Mouse (Mus musculus): ENCODE measurements at regions not wholly inside any gene's neighbourhood (a gene's known extent, or its start where the extent isn't known, plus 50 kb on each side); places are given as distances from the start of the nearest gene placed in this dataset.

DNA sequence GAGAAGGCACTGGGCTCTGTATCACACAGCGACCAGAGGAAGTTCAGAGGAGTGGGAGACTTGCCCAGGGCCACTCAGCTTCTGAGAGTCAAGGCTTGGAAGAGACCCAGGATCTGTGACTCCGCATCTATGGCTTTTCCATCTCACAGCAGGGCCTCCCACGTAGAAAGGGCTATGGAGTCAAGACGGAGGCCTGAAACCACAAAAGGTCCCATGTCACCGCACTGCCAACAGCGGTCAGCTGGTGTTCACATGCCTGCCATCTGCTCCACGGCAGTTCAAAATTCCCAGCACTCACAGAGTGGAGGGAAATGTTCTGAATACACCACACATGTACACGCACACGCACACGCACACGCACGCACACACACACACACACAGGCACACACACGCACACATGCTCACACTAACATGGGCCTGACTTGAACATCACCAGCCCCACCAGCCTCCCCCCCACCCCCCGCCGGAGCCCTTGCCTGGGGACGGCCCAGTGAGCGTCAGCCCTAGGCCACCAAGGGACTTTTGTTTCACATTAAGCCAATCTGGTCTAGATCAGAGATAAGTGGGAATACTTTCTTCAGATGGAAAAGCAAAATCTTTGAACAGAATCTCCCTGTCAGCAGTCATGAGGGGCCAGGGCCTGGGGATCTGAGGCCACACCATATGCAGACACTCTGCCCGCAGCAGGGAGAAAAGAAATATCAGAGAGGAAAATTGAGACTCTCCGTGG lies 212.6 kb downstream of the 3110018I06Rik start:
- H3K27ac ChIP-seq = no peak overlapping the region
- no peaks in the 10 kb centered on the region for H3K9me3 ChIP-seq (replicated peaks)
- no peak overlapping the region for H3K9ac ChIP-seq
- 91% methylated on average over 19 of the region's 19 CpGs for WGBS
- ATAC-seq = no peak
- H3K36me3 ChIP-seq (ENCODE audit: poor library complexity, severe bottlenecking) = no peaks in the 10 kb centered on the region
- no peak overlapping the region for H3K4me3 ChIP-seq
- no peak overlapping the region for H3K4me2 ChIP-seq
- no peaks in the 10 kb centered on the region for H3K4me1 ChIP-seq
- no peaks in the 10 kb centered on the region for H3K27me3 ChIP-seq

DNA sequence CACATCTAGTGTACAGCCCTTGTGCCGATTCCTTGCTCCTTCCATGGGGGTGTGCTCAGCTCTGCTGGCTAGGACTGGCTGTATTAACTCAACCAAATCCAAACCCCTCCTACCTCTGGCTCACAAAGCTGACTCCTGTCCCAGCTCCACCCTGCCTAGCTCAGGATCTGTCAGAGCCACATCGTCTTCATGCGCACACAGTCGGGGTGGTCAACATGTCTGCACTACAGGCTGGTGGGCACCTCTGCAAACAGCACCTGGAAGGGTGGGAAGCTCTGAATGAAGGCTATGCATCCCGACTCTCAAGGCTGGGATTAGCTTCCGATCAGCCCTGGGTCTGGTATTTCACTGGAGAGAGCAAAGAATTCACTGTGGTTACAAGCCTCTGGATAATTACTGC lies 220.4 kb downstream of the 3110018I06Rik start:
- no peak overlapping the region for H3K4me3 ChIP-seq
- WGBS = 89% methylated on average over 6 of the region's 6 CpGs
- no peak overlapping the region for H3K27ac ChIP-seq
- H3K4me1 ChIP-seq = 0 out of 2 replicates have a peak, but pooled peaks cover 5% of the 10 kb centered on the region
- H3K9me3 ChIP-seq (replicated peaks) = 0 out of 2 replicates have a peak, but pooled peaks cover 3% of the 10 kb centered on the region
- no peak for ATAC-seq
- no peaks in the 10 kb centered on the region for H3K36me3 ChIP-seq (ENCODE audit: poor library complexity, severe bottlenecking)
- no peak overlapping the region for H3K4me2 ChIP-seq
- no peaks in the 10 kb centered on the region for H3K27me3 ChIP-seq
- H3K9ac ChIP-seq = no peak overlapping the region

DNA sequence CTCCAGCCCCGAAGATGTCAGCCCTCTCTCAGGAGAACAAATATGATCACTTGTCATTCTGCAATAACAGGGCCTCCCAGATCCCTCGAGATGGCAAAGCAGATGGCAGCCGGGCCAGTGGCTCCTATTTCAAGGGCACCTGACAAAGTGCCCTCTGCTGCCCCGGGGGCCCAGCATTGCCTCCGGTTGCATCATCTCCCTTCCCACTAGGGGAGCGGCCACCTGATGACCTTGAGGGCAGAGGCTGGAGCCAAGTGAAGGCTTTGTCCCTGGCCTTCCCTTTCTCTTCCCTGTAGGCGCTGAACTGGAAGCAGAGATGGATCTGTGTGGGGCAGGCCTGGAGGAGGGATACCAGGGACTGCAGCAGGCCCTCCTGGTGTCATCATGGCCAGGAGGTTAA lies 222.6 kb downstream of the 3110018I06Rik start:
- WGBS = 76% methylated on average over 7 of the region's 7 CpGs

DNA sequence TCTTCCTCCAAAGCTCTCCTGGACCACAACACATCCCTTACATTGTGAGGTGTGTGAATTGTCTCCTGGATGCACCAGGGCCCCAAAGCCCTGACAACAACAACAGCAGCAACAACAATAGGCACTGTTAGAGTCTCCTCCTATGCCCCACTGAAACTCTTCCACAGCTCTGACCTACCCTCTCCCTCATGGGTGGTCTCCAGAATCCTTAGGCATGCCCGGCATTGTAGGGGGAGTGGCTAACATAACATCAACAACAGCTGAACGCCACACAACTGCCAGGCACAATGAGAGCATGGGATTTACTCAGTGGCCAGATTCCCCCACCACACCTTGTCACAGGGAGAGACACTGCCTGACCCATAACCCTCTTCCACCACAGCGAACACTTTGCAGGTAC lies 223.2 kb downstream of the 3110018I06Rik start:
- H3K9ac ChIP-seq = no peak overlapping the region
- no peaks in the 10 kb centered on the region for H3K27me3 ChIP-seq
- 0 out of 2 replicates have a peak, but pooled peaks cover 3% of the 10 kb centered on the region for H3K9me3 ChIP-seq (replicated peaks)
- H3K36me3 ChIP-seq (ENCODE audit: poor library complexity, severe bottlenecking) = no peaks in the 10 kb centered on the region
- H3K4me3 ChIP-seq = no peak overlapping the region
- 0 out of 2 replicates have a peak, but pooled peaks cover 5% of the 10 kb centered on the region for H3K4me1 ChIP-seq
- ATAC-seq = no peak
- 47% methylated on average over 3 of the region's 3 CpGs for WGBS
- H3K4me2 ChIP-seq = no peak overlapping the region
- no peak overlapping the region for H3K27ac ChIP-seq

More for the DNA sequence above, 222.6 kb downstream of the 3110018I06Rik start:
- no peaks in the 10 kb centered on the region for H3K27me3 ChIP-seq
- H3K4me1 ChIP-seq = 0 out of 2 replicates have a peak, but pooled peaks cover 5% of the 10 kb centered on the region
- H3K36me3 ChIP-seq (ENCODE audit: poor library complexity, severe bottlenecking) = no peaks in the 10 kb centered on the region
- H3K9me3 ChIP-seq (replicated peaks) = 0 out of 2 replicates have a peak, but pooled peaks cover 3% of the 10 kb centered on the region
- no peak overlapping the region for H3K4me3 ChIP-seq
- no peak overlapping the region for H3K4me2 ChIP-seq
- H3K9ac ChIP-seq = no peak overlapping the region
- no peak for ATAC-seq
- H3K27ac ChIP-seq = no peak overlapping the region

DNA sequence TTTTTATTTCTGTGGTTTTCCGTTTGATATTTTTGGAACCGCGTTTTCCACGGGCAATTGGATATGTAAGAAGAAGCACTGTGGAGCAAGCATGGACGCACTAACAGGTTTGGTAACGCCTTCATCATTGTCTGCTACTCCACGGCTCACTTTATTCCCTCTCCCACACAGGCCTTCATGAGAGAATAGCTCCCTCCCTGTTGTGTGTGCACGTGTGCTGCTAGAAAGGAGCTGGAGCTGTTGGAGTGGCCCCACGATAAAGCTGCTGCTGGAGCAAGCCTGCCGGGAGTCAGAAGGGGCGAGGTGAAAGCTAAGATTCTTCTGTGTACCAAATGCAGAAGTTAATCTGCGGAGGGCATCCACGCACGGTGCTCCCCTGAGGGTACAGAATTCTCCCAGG lies 224.8 kb downstream of the 3110018I06Rik start:
- ATAC-seq = no peak
- no peak overlapping the region for H3K4me3 ChIP-seq
- H3K9ac ChIP-seq = no peak overlapping the region
- H3K4me1 ChIP-seq = 0 out of 2 replicates have a peak, but pooled peaks cover 5% of the 10 kb centered on the region
- WGBS = 46% methylated on average over 14 of the region's 14 CpGs
- H3K27ac ChIP-seq = no peak overlapping the region
- no peaks in the 10 kb centered on the region for H3K9me3 ChIP-seq (replicated peaks)
- H3K36me3 ChIP-seq (ENCODE audit: poor library complexity, severe bottlenecking) = no peaks in the 10 kb centered on the region
- no peaks in the 10 kb centered on the region for H3K27me3 ChIP-seq
- no peak overlapping the region for H3K4me2 ChIP-seq

DNA sequence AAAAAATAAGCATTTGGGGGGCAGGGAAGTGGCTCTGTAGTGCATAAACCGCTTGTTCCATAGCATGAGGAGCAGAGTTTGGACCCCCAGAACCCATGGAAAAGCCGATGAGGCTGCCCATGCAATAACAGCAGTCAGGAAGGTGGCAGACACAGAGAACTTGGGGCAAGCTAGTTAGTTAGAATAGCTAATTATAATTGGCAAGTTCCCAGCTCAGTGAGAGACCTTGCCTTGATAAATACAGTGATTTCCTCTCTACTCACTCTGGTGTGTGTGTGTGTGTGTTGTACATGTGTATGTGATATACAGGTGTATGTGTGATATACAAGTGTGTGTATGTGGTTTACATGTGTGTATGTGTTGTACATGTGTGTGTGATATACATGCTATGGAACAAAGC lies 226.4 kb downstream of the 3110018I06Rik start:
- 0 out of 2 replicates have a peak, but pooled peaks cover 5% of the 10 kb centered on the region for H3K4me1 ChIP-seq

DNA sequence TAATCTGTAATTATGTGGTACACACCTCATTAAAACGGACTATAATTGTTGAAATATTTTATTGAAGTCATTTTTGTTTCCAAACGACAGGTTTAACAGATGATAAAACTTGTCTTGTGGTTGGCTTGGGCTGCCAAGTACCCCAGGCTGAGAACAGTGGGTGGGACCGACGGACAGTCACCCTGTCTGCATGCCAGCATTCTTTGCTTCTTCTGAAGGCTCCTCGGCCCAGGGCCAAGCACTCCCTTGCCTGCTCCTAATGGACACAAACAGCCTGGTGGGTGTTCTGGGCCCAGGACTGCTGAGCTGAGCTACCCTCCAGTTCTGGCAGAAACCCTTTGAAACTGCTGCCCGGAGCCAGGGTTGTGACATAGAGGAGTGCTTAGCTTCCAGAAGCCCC lies 227.4 kb downstream of the 3110018I06Rik start:
- H3K27ac ChIP-seq = no peak overlapping the region
- H3K4me2 ChIP-seq = no peak overlapping the region
- H3K4me3 ChIP-seq = no peak overlapping the region
- no peaks in the 10 kb centered on the region for H3K27me3 ChIP-seq
- 0 out of 2 replicates have a peak, but pooled peaks cover 5% of the 10 kb centered on the region for H3K4me1 ChIP-seq
- no peaks in the 10 kb centered on the region for H3K9me3 ChIP-seq (replicated peaks)
- ATAC-seq = no peak
- no peak overlapping the region for H3K9ac ChIP-seq
- WGBS = 64% methylated on average over 6 of the region's 6 CpGs
- H3K36me3 ChIP-seq (ENCODE audit: poor library complexity, severe bottlenecking) = no peaks in the 10 kb centered on the region

More for the DNA sequence above, 226.4 kb downstream of the 3110018I06Rik start:
- Histone ChIP-seq H3K27ac (no peak overlapping the region), H3K4me3 (no peak overlapping the region), H3K4me2 (no peak overlapping the region), H3K9ac (no peak overlapping the region), H3K9me3 (replicated peaks) (no peaks in the 10 kb centered on the region), H3K27me3 (no peaks in the 10 kb centered on the region), H3K36me3 (ENCODE audit: poor library complexity, severe bottlenecking) (no peaks in the 10 kb centered on the region)
- 75% methylated on average over 2 of the region's 2 CpGs for WGBS
- no peak for ATAC-seq

DNA sequence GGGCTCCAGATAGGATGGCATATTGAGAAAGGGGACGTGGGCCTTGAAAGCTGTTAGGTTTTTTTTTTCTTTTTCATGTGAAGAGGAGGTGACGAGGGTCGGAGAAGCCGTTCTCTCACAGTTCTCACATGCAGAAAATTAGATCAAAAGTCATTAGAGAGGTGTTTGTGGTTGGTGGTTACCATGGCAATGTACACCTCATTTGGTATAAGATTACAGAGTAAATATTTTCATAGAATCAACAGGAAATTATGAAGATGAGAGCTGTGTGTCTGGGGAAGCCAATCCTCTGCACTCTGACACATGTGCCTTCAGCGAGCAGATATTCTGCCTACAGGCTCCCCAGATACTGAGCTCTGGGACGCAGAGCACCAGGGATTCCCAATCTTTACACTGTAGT lies 232.5 kb downstream of the 3110018I06Rik start:
- Histone ChIP-seq H3K9me3 (replicated peaks) (no peaks in the 10 kb centered on the region), H3K36me3 (ENCODE audit: poor library complexity, severe bottlenecking) (no peaks in the 10 kb centered on the region), H3K27ac (no peak overlapping the region), H3K9ac (no peak overlapping the region), H3K4me3 (no peak overlapping the region), H3K4me2 (no peak overlapping the region), H3K4me1 (peaks cover 14% of the 10 kb centered on the region), H3K27me3 (no peaks in the 10 kb centered on the region)
- 80% methylated on average over 6 of the region's 6 CpGs for WGBS
- ATAC-seq = no peak

DNA sequence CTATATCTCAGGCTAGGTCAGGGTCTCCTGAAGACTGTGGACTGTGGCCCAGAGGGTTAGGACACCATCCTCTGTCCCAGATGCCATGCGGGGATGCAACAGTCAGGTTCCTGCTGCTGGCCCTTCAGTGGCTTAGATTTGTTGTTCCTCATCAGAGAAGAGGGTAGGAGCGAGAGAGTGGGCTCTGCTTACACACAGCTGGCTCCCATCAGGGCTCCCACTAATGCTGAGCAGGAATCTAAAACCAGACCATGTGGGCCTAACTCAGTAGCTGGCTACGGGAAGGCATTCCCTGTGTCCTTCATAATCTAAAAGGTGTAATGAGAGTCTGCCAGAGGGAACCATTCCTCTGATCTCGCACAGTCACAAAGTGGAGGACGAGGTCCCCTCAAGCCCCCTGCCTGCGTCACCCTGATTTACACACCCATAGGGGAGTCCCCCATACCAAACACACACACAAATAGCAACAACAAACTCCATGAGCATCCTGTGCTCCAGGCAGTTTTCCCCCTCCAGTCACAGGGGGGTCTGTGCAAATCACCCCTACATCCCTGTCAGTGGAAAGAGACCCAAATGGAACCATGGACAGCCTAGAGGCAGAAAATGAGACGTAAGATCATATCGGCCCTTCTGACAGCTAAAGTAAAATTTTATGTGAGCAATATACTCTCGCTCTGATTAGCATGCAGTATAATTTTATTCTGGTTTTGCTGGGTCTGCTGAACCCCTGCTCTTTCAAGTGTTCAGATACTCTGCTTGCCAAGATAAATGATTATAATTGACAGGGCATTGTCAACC lies 234.8 kb downstream of the 3110018I06Rik start:
- Histone ChIP-seq H3K9ac (no peak overlapping the region), H3K36me3 (ENCODE audit: poor library complexity, severe bottlenecking) (no peaks in the 10 kb centered on the region), H3K27me3 (no peaks in the 10 kb centered on the region), H3K27ac (no peak overlapping the region), H3K4me1 (peaks cover 14% of the 10 kb centered on the region), H3K9me3 (replicated peaks) (no peaks in the 10 kb centered on the region), H3K4me3 (no peak overlapping the region), H3K4me2 (no peak overlapping the region)
- no peak for ATAC-seq
- 86% methylated on average over 9 of the region's 9 CpGs for WGBS

DNA sequence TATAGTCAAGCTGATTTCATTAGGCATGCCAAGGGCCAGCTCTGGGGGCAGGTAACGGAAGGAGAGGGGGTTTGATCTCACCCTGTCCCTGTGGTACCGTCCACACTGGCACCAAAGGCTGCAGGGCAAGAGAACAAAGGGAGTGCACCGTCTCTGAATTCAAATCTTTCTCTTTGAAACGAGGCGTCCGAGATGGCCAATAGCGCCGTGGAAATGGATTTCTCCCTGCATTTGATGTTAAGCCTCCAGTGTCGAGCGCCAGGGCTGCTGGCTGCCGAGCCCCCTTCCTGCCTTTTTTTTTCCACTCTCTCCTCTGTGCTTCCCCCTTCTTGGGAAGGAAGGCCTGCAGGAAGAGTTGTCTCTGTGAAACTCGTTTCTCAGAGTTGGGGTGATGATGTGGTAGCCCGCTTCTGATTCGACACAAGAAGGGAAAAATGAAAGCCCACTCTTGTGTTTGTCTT lies 235.5 kb downstream of the 3110018I06Rik start:
- no peak for ATAC-seq
- Histone ChIP-seq H3K4me3 (no peak overlapping the region), H3K27me3 (no peaks in the 10 kb centered on the region), H3K9ac (no peak overlapping the region), H3K27ac (no peak overlapping the region), H3K36me3 (ENCODE audit: poor library complexity, severe bottlenecking) (no peaks in the 10 kb centered on the region), H3K4me2 (no peak overlapping the region), H3K4me1 (peaks cover 14% of the 10 kb centered on the region), H3K9me3 (replicated peaks) (no peaks in the 10 kb centered on the region)
- 38% methylated on average over 14 of the region's 14 CpGs for WGBS

DNA sequence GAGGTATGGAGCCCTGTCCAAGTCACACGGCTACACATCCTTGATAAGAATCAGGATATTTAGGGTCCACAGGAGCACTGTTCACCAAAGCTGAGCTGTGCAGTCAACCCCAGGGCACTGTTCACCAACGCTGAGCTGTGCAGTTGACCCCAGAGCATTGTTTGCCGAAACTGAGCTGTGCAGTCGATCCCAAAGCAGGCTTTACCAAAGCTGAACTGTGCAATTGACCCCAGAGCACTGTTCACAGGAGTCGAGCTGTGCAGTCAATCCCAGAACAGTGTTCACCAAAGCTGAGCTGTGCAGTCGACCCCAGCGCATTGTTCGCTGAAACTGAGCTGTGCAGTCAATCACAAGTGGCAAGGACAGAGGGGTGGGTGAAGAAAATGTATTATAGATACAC lies 236.0 kb downstream of the 3110018I06Rik start:
- no peak for ATAC-seq
- WGBS = 50% methylated on average over 8 of the region's 8 CpGs
- H3K9me3 ChIP-seq (replicated peaks) = no peaks in the 10 kb centered on the region
- no peak overlapping the region for H3K9ac ChIP-seq
- H3K36me3 ChIP-seq (ENCODE audit: poor library complexity, severe bottlenecking) = no peaks in the 10 kb centered on the region
- H3K4me3 ChIP-seq = no peak overlapping the region
- H3K27ac ChIP-seq = no peak overlapping the region
- no peak overlapping the region for H3K4me2 ChIP-seq
- H3K27me3 ChIP-seq = no peaks in the 10 kb centered on the region
- H3K4me1 ChIP-seq = peaks cover 14% of the 10 kb centered on the region

DNA sequence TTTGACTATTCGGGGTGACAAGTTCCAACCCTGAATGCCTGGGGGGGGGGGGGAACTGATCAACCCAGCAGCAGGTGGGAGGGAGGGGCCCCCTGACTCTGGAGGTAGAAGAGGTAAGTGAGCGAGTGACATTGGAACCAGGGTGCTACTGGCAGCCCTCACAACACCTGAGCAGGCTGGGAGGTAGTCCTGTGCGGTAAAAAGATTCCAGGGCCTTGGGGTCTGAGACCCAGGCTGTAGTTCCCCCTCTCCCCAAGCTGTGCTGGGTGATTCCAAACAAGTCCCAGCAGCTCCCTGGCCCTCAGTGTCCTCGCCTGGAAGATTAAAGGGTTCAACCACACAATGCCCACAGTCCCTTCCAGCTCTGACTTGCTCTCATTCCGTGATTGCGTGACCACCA lies 240.4 kb downstream of the 3110018I06Rik start:
- no peak overlapping the region for H3K27ac ChIP-seq
- no peak overlapping the region for H3K9ac ChIP-seq
- H3K4me2 ChIP-seq = no peak overlapping the region
- no peak for ATAC-seq
- H3K4me3 ChIP-seq = no peak overlapping the region
- peaks cover 6% of the 10 kb centered on the region; the same call in 1 of the 2 replicates for H3K9me3 ChIP-seq (replicated peaks)
- peaks cover 1% of the 10 kb centered on the region; the same call in 1 of the 2 replicates for H3K27me3 ChIP-seq
- 83% methylated on average over 6 of the region's 6 CpGs for WGBS
- no peaks in the 10 kb centered on the region for H3K36me3 ChIP-seq (ENCODE audit: poor library complexity, severe bottlenecking)
- H3K4me1 ChIP-seq = peaks cover 8% of the 10 kb centered on the region
